22 mouse cellular contexts compared by ENCODE assay signal in genomic region chr6:90602304-90602703, GRCm38 (mm10). TPM values are rescaled to one million over a fixed set of nuclear protein-coding genes. Genes with fewer than 3 reads are reported as not detected.
DNase-seq lines count a peak whose midpoint lies in the region; ATAC-seq lines count a peak whose summit lies in the region.
"Had no signal": no experiment of that assay in that cellular context is flagged by ENCODE, and none has a peak within 500 bp of the region (broad histone marks: within the 10 kb centered on the region; RNA-seq: fewer than 3 reads in every experiment).

No protein-coding gene starts in this region.

- peak; percentile 47 for ATAC-seq in megakaryocyte-erythroid progenitor cell, adult 5-6 weeks (replicated peaks; ENCODE audit: low FRiP score, low TSS enrichment, poor library complexity, severe bottlenecking)
- ATAC-seq: activated CD4-positive, CD25-positive, alpha-beta regulatory T cell, adult 4 months; CD4-positive, CD25-positive, alpha-beta regulatory T cell, adult 4 months; forebrain, embryonic 13.5 days; forebrain, embryonic 16.5 days; Patski had no signal

- H3K36me3 ChIP-seq in heart, embryonic 10.5 days: no peaks in the 10 kb centered on the region
- H3K36me3 ChIP-seq: embryonic facial prominence, embryonic 10.5 days; embryonic facial prominence, embryonic 12.5 days; G1E had no signal

- peaks cover 21% of the 10 kb centered on the region for H3K27me3 ChIP-seq in heart, embryonic 10.5 days (ENCODE audit: insufficient read depth, poor library complexity, severe bottlenecking)
- H3K27me3 ChIP-seq: Patski had no signal

- H3K4me1 ChIP-seq in heart, embryonic 10.5 days: peaks cover 36% of the 10 kb centered on the region

- H3K27ac ChIP-seq in heart, embryonic 10.5 days: no peak overlapping the region
- H3K27ac ChIP-seq: embryonic facial prominence, embryonic 10.5 days; embryonic facial prominence, embryonic 12.5 days; forebrain, embryonic 13.5 days had no signal

- WGBS in heart, embryonic 10.5 days: 92% methylated on average over 3 of the region's 3 CpGs

- H3K4me3 ChIP-seq in heart, embryonic 10.5 days: no peak overlapping the region
- H3K4me3 ChIP-seq: embryonic facial prominence, embryonic 10.5 days; embryonic facial prominence, embryonic 12.5 days; forebrain, embryonic 13.5 days had no signal

- peak; percentile 5 to 31 for DNase-seq in adrenal gland, adult (ENCODE audit: inconsistent age in 2 of 2, low spot score in 1 of 2)
- DNase-seq in adrenal gland, postnatal 36 days: no peak
- peak; percentile 90 for DNase-seq in heart, adult 11 months
- no peak for DNase-seq in heart, embryonic 10.5 days (ENCODE audit: low spot score)
- DNase-seq in layer of hippocampus, adult 8-10 months (ENCODE audit: low spot score in 2 of 2): no peak
- DNase-seq: adrenal gland, adult 2 months; adrenal gland, postnatal 10 days; adrenal gland, postnatal 25 days; B cell, adult 2 months; cerebellum, adult 11-12 months; cerebellum, adult 2 months; cerebellum, adult 9-10 months; cerebellum, postnatal 25 days had no signal

- H3K9me3 ChIP-seq in heart, embryonic 10.5 days: no peaks in the 10 kb centered on the region
- H3K9me3 ChIP-seq: embryonic facial prominence, embryonic 10.5 days; embryonic facial prominence, embryonic 12.5 days; forebrain, embryonic 13.5 days; G1E had no signal

RNA-seq across cellular contexts. Expression of gene Slc41a3, which starts 2.2 kb away (rescaled TPM):
- 10 to 100 TPM; 25.5 to 70.3 TPM for total RNA-seq in adrenal gland, postnatal 36 days (2021)
- polyA plus RNA-seq in heart, embryonic 10.5 days (2016; fragmentation: Nextera tagmentation; extraction: Ambion mirVana): 8.2 and 9.4 TPM in 2 replicates
- total RNA-seq in megakaryocyte-erythroid progenitor cell, adult 5-6 weeks (2014; fragmentation: Nextera tagmentation): 31.4 and 38.5 TPM in 2 replicates
- 11.8 and 14.5 TPM in 2 replicates for total RNA-seq in megakaryocyte-erythroid progenitor cell, adult 5-6 weeks (2017)
- total RNA-seq in layer of hippocampus, adult 8-10 months (2022): 1 to 10 TPM; 3.3 to 6.6 (median 5.0) TPM

Comparison
In these comparisons a context has a peak if more than half of its experiments do, and no peak if none do; other contexts are left out.
1. DNase-seq: peak in adrenal gland, adult (2 of 2) and heart, adult 11 months (single experiment); none in adrenal gland, postnatal 36 days (0 of 2), heart, embryonic 10.5 days (single experiment) and layer of hippocampus, adult 8-10 months (0 of 2).